Mouse (Mus musculus) heart, embryonic 14.5 days (tissue): ENCODE measurements around the gene Sdk2. TPM values are rescaled to one million over a fixed set of nuclear protein-coding genes. Genes with fewer than 3 reads are reported as not detected.

Source experiments
- ATAC-seq: fragments of 200-750 bp; cut with Nextera tagmentation; 2 replicates; pipeline ENCODE4 v1.8.0; 2017; ENCODE audit warnings: low read depth, moderate TSS enrichment; ENCODE audit not compliant: insufficient number of reproducible peaks, insufficient read depth, low FRiP score
- H3K27ac ChIP-seq, 2 experiments: fragments of 200-500 bp in 1 of 2; fragments of 300-500 bp in 1 of 2; sonication (generic) in 1 of 2; replicated peaks in 1 of 2; 2 replicates each; pipeline ENCODE4 v1.5.1; 2012 to 2014; ENCODE audit warnings: low read depth in 2 of 2, low read length in 2 of 2, control low read depth in 1 of 2, mild to moderate bottlenecking in 1 of 2, mixed read lengths in 1 of 2; ENCODE audit not compliant: control insufficient read depth in 1 of 2, insufficient read depth in 1 of 2
- H3K27me3 ChIP-seq: fragments of 300-500 bp; sonication (generic); 2 replicates; pipeline ENCODE4 v1.6.1; 2014; ENCODE audit warnings: mild to moderate bottlenecking, low read length, control low read depth; ENCODE audit not compliant: control insufficient read depth, insufficient read depth
- H3K36me3 ChIP-seq: fragments of 300-500 bp; sonication (generic); 2 replicates; pipeline ENCODE4 v1.6.1; 2014; ENCODE audit warnings: mild to moderate bottlenecking, control low read depth, low read length, mixed read lengths; ENCODE audit not compliant: control insufficient read depth, insufficient read depth
- H3K4me1 ChIP-seq, 2 experiments: fragments of 200-500 bp in 1 of 2; fragments of 300-500 bp in 1 of 2; sonication (generic) in 1 of 2; 2 replicates each; pipeline ENCODE4 v1.6.1; 2012 to 2014; ENCODE audit warnings: low read length in 2 of 2, control low read depth in 1 of 2, mixed read lengths in 1 of 2; ENCODE audit not compliant: control insufficient read depth in 2 of 2, insufficient read depth in 2 of 2
- H3K4me2 ChIP-seq: fragments of 300-500 bp; sonication (generic); 2 replicates; pipeline ENCODE4 v1.6.1; 2014; ENCODE audit warnings: mild to moderate bottlenecking, low read length
- H3K4me3 ChIP-seq, 2 experiments: fragments of 200-500 bp in 1 of 2; fragments of 300-500 bp in 1 of 2; sonication (generic) in 1 of 2; 2 replicates each; pipeline ENCODE4 v1.5.1; 2012 to 2014; ENCODE audit warnings: low read length in 2 of 2, mild to moderate bottlenecking in 2 of 2, control low read depth in 1 of 2, low read depth in 1 of 2, moderate library complexity in 1 of 2; ENCODE audit not compliant: control insufficient read depth in 1 of 2, insufficient read depth in 1 of 2
- H3K9ac ChIP-seq: fragments of 300-500 bp; sonication (generic); 2 replicates; pipeline ENCODE4 v1.6.1; 2014; ENCODE audit warnings: mild to moderate bottlenecking, low read length
- H3K9me3 ChIP-seq: fragments of 300-500 bp; sonication (generic); 2 replicates; pipeline ENCODE4 v1.6.1; 2016; ENCODE audit warnings: low read length, control low read depth; ENCODE audit not compliant: control insufficient read depth
- WGBS: fragments of 180-500 bp; shearing (Covaris S2); extraction: QIAGEN DNeasy Blood & Tissue Kit; methylation state at CpG from one replicate; pipeline ENCODE4 v1.1.7; 2014; 5-methylcytosine and 5-hydroxymethylcytosine counted together
- polyA plus RNA-seq: library from polyadenylated mRNA; unstranded; fragments of >200 nt; fragmentation: Nextera tagmentation; extraction: Ambion mirVana; gene quantifications from 2 replicates; pipeline ENCODE4 v1.2.1, GENCODE M21; 2014

Sdk2 gene
- polyA plus RNA-seq, 1 experiment from 2014 or later: 2.4 TPM

- no peak overlapping the region for H3K4me3 ChIP-seq
- no peaks in the 10 kb centered on the region for H3K36me3 ChIP-seq
- H3K4me1 ChIP-seq: peaks cover 21 to 22% of the 10 kb centered on the region in 2 experiments
- H3K27ac ChIP-seq: no peak overlapping the region
- H3K9me3 ChIP-seq: no peaks in the 10 kb centered on the region
- no peak overlapping the region for H3K9ac ChIP-seq
- no peak overlapping the region for H3K4me2 ChIP-seq
- 82% methylated on average over 10 of the region's 10 CpGs for WGBS
- no peak for ATAC-seq
- H3K27me3 ChIP-seq: no peaks in the 10 kb centered on the region
Measured at GRCm38 (mm10) chr11:113992894-113993293, 74.0 kb downstream of the Sdk2 start.

- WGBS: 56% methylated on average over 8 of the region's 8 CpGs
- ATAC-seq: no peak
- H3K36me3 ChIP-seq: no peaks in the 10 kb centered on the region
- no peak overlapping the region for H3K9ac ChIP-seq
- no peak overlapping the region for H3K4me3 ChIP-seq
- no peaks in the 10 kb centered on the region for H3K27me3 ChIP-seq
- H3K9me3 ChIP-seq: no peaks in the 10 kb centered on the region
- peaks cover 21 to 22% of the 10 kb centered on the region in 2 experiments for H3K4me1 ChIP-seq
- no peak overlapping the region for H3K4me2 ChIP-seq
- H3K27ac ChIP-seq: no peak overlapping the region
Measured at GRCm38 (mm10) chr11:113991886-113992285, 75.0 kb downstream of the Sdk2 start.

- Histone ChIP-seq H3K9me3 (no peaks in the 10 kb centered on the region), H3K4me1 (peaks cover 18 to 22% of the 10 kb centered on the region in 2 experiments), H3K4me3 (peak overlapping the region; percentile 26 to 28), H3K4me2 (peak overlapping the region; percentile 40), H3K9ac (no peak overlapping the region), H3K27me3 (no peaks in the 10 kb centered on the region), H3K27ac (no peak overlapping the region), H3K36me3 (no peaks in the 10 kb centered on the region)
- 6% methylated on average over 6 of the region's 6 CpGs for WGBS
- ATAC-seq: 0 out of 2 replicates have a peak, but pooled peaks have one; percentile 32
Measured at GRCm38 (mm10) chr11:113990466-113990865, 76.4 kb downstream of the Sdk2 start.

- 34% methylated on average over 4 of the region's 4 CpGs for WGBS
- H3K4me3 ChIP-seq: no peak overlapping the region; a peak in 1 of 4 replicates
- H3K4me2 ChIP-seq: peak overlapping the region; percentile 40
- H3K27me3 ChIP-seq: no peaks in the 10 kb centered on the region
- peaks cover 14 to 22% of the 10 kb centered on the region in 2 experiments for H3K4me1 ChIP-seq
- no peak overlapping the region for H3K9ac ChIP-seq
- ATAC-seq: no peak
- no peaks in the 10 kb centered on the region for H3K9me3 ChIP-seq
- H3K36me3 ChIP-seq: no peaks in the 10 kb centered on the region
- no peak overlapping the region for H3K27ac ChIP-seq
Measured at GRCm38 (mm10) chr11:113990065-113990464, 76.8 kb downstream of the Sdk2 start.

GRCm38 (mm10) chr11:113985826-113986416 lies 80.9 kb downstream of the Sdk2 start:
- H3K27ac ChIP-seq: no peak overlapping the region
- peaks cover 22 to 34% of the 10 kb centered on the region in 2 experiments for H3K4me1 ChIP-seq
- WGBS: 24% methylated on average over 5 of the region's 5 CpGs
- H3K9ac ChIP-seq: no peak overlapping the region
- ATAC-seq: no peak
- H3K4me3 ChIP-seq: no peak overlapping the region
- no peaks in the 10 kb centered on the region for H3K36me3 ChIP-seq
- no peaks in the 10 kb centered on the region for H3K9me3 ChIP-seq
- H3K4me2 ChIP-seq: no peak overlapping the region
- no peaks in the 10 kb centered on the region for H3K27me3 ChIP-seq

- H3K9me3 ChIP-seq: no peaks in the 10 kb centered on the region
- H3K27ac ChIP-seq: 0 out of 4 replicates have a peak overlapping the region, but pooled peaks of 1 of the 2 experiments have one; percentile 10
- WGBS: 23% methylated on average over 7 of the region's 7 CpGs
- H3K4me1 ChIP-seq: peaks cover 14 to 24% of the 10 kb centered on the region in 2 experiments
- peak; percentile 44; the same call in 1 of the 2 replicates for ATAC-seq
- H3K9ac ChIP-seq: no peak overlapping the region
- no peaks in the 10 kb centered on the region for H3K36me3 ChIP-seq
- H3K27me3 ChIP-seq: no peaks in the 10 kb centered on the region
- no peak overlapping the region for H3K4me3 ChIP-seq
- H3K4me2 ChIP-seq: peak overlapping the region; percentile 7; the same call in 1 of the 2 replicates
Measured at GRCm38 (mm10) chr11:113981732-113982503, 84.9 kb downstream of the Sdk2 start.

- no peak overlapping the region for H3K4me3 ChIP-seq
- no peaks in the 10 kb centered on the region for H3K9me3 ChIP-seq
- H3K27ac ChIP-seq: 0 out of 4 replicates have a peak overlapping the region, but pooled peaks of 1 of the 2 experiments have one; percentile 10
- no peak overlapping the region for H3K4me2 ChIP-seq
- ATAC-seq: no peak
- 52% methylated on average over 6 of the region's 6 CpGs for WGBS
- peaks cover 14 to 23% of the 10 kb centered on the region in 2 experiments for H3K4me1 ChIP-seq
- no peaks in the 10 kb centered on the region for H3K36me3 ChIP-seq
- H3K27me3 ChIP-seq: no peaks in the 10 kb centered on the region
- no peak overlapping the region for H3K9ac ChIP-seq
Measured at GRCm38 (mm10) chr11:113981088-113981487, 85.8 kb downstream of the Sdk2 start.
